Mouse (Mus musculus): ENCODE data around the gene Hist1h2ab. TPM values are rescaled to one million over a fixed set of nuclear protein-coding genes. Genes with fewer than 3 reads are reported as not detected.
"Not testable (repeated sequence)": the region's sequence is repeated elsewhere in the genome, so short reads cannot be mapped to it uniquely, and the experiment has no call there.

Hist1h2ab gene
- total and polyA plus RNA-seq, 2 experiments from 2014 or later = 4.4 to 340 TPM

DNA sequence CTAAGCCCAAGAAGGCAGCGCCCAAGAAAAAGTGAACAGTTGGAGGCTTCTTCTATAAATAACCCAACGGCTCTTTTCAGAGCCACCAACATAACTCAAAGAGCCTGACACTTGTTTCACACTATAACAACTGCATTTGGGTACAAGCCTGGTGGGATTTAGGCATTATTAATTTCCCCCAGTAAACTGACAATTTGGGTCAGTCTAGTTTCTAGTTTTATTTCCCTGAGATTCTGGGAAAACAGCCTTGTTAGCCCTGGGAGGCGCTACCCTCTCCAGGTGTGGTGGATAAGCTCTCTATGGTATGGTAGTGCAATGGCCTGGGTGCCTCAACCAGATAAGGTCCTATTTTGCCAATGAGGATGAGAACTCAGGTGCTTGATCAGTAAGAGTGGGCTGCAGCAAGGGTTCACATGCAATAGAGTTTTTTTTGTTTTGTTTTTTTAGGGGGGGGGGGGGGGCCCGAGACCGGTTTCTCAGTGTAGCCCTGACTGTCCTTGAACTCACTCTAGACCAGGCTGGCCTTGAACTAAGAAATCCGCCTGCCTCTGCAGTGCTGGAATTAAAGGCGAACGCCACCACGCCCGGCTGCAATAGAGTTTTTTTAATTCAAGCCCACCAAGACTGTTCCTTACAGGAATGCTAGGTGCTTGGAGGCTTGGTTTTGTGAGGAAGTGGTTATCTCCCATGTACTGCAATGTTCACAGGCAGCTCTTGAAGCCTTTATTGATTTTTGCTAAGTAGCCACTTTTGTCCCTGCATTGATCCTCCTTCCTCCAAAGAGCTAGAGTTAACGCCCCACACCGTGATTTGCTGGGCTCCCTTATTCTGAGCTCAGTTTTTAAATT lies 13.6 kb downstream of the Hist1h2ab start:
- Histone ChIP-seq H3K9ac (peak overlapping the region; percentile 66), H3K9me3 (ENCODE audit: low read length) (no peaks in the 10 kb centered on the region), H3K27ac (ENCODE audit: low read depth, low read length) (peak overlapping the region; percentile 91; the same call in 1 of the 2 replicates), H3K4me1 (ENCODE audit: insufficient read depth) (peaks cover 17% of the 10 kb centered on the region), H3K4me2 (ENCODE audit: low read depth) (peak overlapping the region; percentile 77), H3K4me3 (ENCODE audit: low read depth, low read length) (peak overlapping the region; percentile 52), H3K27me3 (ENCODE audit: insufficient read depth, low read length) (no peaks in the 10 kb centered on the region), H3K36me3 (ENCODE audit: insufficient read depth) (no peaks in the 10 kb centered on the region)
- TF ChIP-seq CTCF (IDR thresholded peaks at IDR 0.05; ENCODE audit: low read depth) = no peak
- WGBS = 32% methylated on average over 12 of the region's 12 CpGs
- ATAC-seq = no peak
- no peak for DNase-seq

DNA sequence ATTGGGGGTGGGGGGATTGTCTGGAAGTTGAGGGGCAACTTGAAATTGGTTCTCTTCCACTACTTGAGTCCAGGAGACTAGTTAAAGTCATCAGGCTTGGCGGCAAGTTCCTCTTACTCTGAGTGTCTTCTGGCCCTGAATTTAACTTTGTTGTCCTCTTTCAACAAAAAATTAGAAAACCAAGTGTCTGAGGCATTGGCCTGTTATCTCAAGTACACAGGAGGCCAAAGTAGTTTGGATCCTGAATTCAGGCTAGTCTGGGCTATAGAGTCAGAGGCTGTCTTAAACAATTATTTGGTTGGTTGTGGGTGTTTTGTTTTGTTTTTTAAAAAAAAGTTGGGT lies 14.2 kb downstream of the Hist1h2ab start:
- no peaks in the 10 kb centered on the region for H3K9me3 ChIP-seq (ENCODE audit: low read length)
- peaks cover 15% of the 10 kb centered on the region for H3K4me1 ChIP-seq (ENCODE audit: insufficient read depth)
- DNase-seq (no peak), ATAC-seq (no peak)
- 64% methylated on average over 1 of the region's 1 CpGs for WGBS
- H3K27me3 ChIP-seq (ENCODE audit: insufficient read depth, low read length) = no peaks in the 10 kb centered on the region
- H3K4me3 ChIP-seq (ENCODE audit: low read depth, low read length) = no peak overlapping the region
- no peak overlapping the region for H3K27ac ChIP-seq (ENCODE audit: low read depth, low read length)
- no peak overlapping the region for H3K4me2 ChIP-seq (ENCODE audit: low read depth)
- no peak for TF ChIP-seq CTCF (IDR thresholded peaks at IDR 0.05; ENCODE audit: low read depth)
- H3K36me3 ChIP-seq (ENCODE audit: insufficient read depth) = no peaks in the 10 kb centered on the region
- no peak overlapping the region for H3K9ac ChIP-seq

GRCm38 (mm10) chr13:23766772-23767171 lies 15.8 kb downstream of the Hist1h2ab start:
- Histone ChIP-seq H3K9ac (no peak overlapping the region), H3K4me3 (ENCODE audit: low read depth, low read length) (no peak overlapping the region), H3K4me1 (ENCODE audit: insufficient read depth) (peaks cover 11% of the 10 kb centered on the region; the same call in 1 of the 2 replicates), H3K36me3 (ENCODE audit: insufficient read depth) (no peaks in the 10 kb centered on the region), H3K27me3 (ENCODE audit: insufficient read depth, low read length) (no peaks in the 10 kb centered on the region), H3K4me2 (ENCODE audit: low read depth) (no peak overlapping the region), H3K27ac (ENCODE audit: low read depth, low read length) (no peak overlapping the region), H3K9me3 (ENCODE audit: low read length) (no peaks in the 10 kb centered on the region)
- no peak for DNase-seq
- TF ChIP-seq CTCF (IDR thresholded peaks at IDR 0.05; ENCODE audit: low read depth) = no peak
- ATAC-seq = no peak

- peaks cover 7% of the 10 kb centered on the region; the same call in 1 of the 2 replicates for H3K4me1 ChIP-seq (ENCODE audit: insufficient read depth)
- no peaks in the 10 kb centered on the region for H3K9me3 ChIP-seq (ENCODE audit: low read length)
- no peak overlapping the region for H3K4me3 ChIP-seq (ENCODE audit: low read depth, low read length)
- ATAC-seq = no peak
- H3K27me3 ChIP-seq (ENCODE audit: insufficient read depth, low read length) = no peaks in the 10 kb centered on the region
- no peak overlapping the region for H3K9ac ChIP-seq
- H3K4me2 ChIP-seq (ENCODE audit: low read depth) = no peak overlapping the region
- no peaks in the 10 kb centered on the region for H3K36me3 ChIP-seq (ENCODE audit: insufficient read depth)
- DNase-seq = no peak
- H3K27ac ChIP-seq (ENCODE audit: low read depth, low read length) = no peak overlapping the region
- TF ChIP-seq CTCF (IDR thresholded peaks at IDR 0.05; ENCODE audit: low read depth) = no peak
- 31% methylated on average over 5 of the region's 5 CpGs for WGBS
These were observed 18.0 kb downstream of the Hist1h2ab start for GRCm38 (mm10) chr13:23768834-23769397.

GRCm38 (mm10) chr13:23769613-23770012 lies 18.7 kb downstream of the Hist1h2ab start, which contains the start of gene Trim38:
Gene Trim38 (plus strand): TSS chr13:23769913.
- not testable (repeated sequence) for H3K4me2 ChIP-seq (ENCODE audit: low read depth); DNase-seq; H3K4me3 ChIP-seq (ENCODE audit: low read depth, low read length); ATAC-seq; H3K4me1 ChIP-seq (ENCODE audit: insufficient read depth); H3K27ac ChIP-seq (ENCODE audit: low read depth, low read length); H3K9me3 ChIP-seq (ENCODE audit: low read length); H3K27me3 ChIP-seq (ENCODE audit: insufficient read depth, low read length); H3K36me3 ChIP-seq (ENCODE audit: insufficient read depth); H3K9ac ChIP-seq
- 94% methylated on average over 2 of the region's 2 CpGs for WGBS

DNA sequence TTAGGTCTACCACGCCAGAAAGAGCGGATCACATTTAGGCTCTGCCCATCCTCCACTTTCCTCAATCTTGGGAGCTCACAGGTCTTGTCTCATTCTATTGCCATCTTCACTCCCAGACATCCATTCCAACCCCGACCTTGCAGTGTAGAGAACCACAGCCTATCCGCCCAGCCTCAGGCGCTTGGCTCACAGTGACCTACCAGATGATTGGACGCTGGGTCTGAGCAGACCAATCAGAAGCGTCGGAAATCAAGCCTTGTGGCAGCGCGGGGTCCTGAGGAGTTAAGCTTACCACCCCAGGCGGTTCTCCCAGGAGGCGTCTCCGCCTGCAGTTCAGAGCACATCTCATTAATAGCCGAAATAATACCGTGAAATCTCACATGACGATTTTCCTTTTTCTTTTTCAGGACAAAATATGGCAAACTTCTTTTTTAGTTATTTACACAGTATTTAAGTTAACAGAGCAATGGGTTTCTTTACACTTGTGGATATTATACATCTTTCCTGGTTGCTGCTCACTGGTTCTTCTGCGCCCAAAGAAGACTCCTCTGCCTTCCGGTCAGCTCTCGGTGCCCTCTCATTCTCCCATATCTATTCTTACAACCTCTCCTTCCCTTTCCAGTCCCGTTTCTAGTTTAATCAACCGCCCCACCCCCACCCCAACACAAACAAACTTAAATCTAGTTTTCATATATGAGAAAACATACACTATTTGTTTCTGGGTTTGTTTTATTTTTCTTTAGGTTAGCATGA lies 21.8 kb downstream of the Hist1h2ab start:
- H3K4me2 ChIP-seq (ENCODE audit: low read depth) = peak overlapping the region; percentile 23
- no peaks in the 10 kb centered on the region for H3K4me1 ChIP-seq (ENCODE audit: insufficient read depth)
- DNase-seq (peak; percentile 46), ATAC-seq (peak; percentile 93)
- H3K27ac ChIP-seq (ENCODE audit: low read depth, low read length) = no peak overlapping the region
- no peaks in the 10 kb centered on the region for H3K36me3 ChIP-seq (ENCODE audit: insufficient read depth)
- H3K9me3 ChIP-seq (ENCODE audit: low read length) = no peaks in the 10 kb centered on the region
- WGBS = 28% methylated on average over 21 of the region's 21 CpGs
- no peak overlapping the region for H3K4me3 ChIP-seq (ENCODE audit: low read depth, low read length)
- H3K9ac ChIP-seq = no peak overlapping the region
- TF ChIP-seq CTCF (IDR thresholded peaks at IDR 0.05; ENCODE audit: low read depth) = no peak
- no peaks in the 10 kb centered on the region for H3K27me3 ChIP-seq (ENCODE audit: insufficient read depth, low read length)

DNA sequence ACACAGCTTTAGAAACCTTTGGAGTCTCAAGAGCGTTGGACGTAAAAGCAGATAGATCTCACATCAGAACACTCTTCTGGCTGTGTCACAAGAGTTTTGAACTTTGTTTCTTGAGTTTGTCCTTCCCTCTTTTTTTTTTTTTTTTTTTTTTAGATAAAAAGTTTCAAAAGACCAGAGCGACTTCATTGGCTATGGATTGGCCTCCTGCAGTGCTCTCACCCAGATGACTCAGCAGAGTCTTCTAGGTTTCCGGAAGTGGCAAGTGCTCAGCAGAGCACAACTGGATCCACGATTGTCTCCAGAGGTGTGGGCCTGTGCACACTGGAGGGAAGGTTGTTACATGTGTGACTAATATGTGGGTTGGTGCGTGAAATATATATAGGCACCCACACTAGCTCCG lies 27.4 kb downstream of the Hist1h2ab start:
- H3K36me3 ChIP-seq (ENCODE audit: insufficient read depth) = no peaks in the 10 kb centered on the region
- no peak overlapping the region for H3K9ac ChIP-seq
- no peak for DNase-seq
- ATAC-seq = no peak
- H3K4me2 ChIP-seq (ENCODE audit: low read depth) = no peak overlapping the region
- no peak overlapping the region for H3K27ac ChIP-seq (ENCODE audit: low read depth, low read length)
- H3K4me3 ChIP-seq (ENCODE audit: low read depth, low read length) = no peak overlapping the region
- 96% methylated on average over 7 of the region's 7 CpGs for WGBS
- no peaks in the 10 kb centered on the region for H3K27me3 ChIP-seq (ENCODE audit: insufficient read depth, low read length)
- TF ChIP-seq CTCF (IDR thresholded peaks at IDR 0.05; ENCODE audit: low read depth) = no peak
- no peaks in the 10 kb centered on the region for H3K9me3 ChIP-seq (ENCODE audit: low read length)
- H3K4me1 ChIP-seq (ENCODE audit: insufficient read depth) = no peaks in the 10 kb centered on the region
